Mouse (Mus musculus): ENCODE measurements around the gene Arg2.

DNA sequence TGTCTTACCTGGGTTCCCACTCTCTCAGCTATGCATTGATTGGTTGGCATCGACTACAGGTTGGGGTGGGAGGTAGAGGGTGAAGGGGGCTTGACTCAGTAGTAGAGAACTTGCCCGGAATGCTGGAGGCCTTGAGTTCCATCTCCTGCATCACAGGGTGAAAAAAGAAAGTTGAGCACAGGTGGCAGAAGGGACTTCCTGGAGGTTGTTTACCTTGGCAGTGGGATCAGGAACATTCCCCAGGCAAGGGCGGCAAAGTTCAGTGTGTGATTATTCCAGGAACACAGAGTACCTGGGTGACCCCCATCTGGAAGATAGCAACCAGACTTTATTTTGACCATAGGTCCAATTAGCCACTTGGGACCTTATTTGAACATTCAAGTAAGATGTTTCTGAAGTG is 26.8 kb upstream of the Arg2 start:
- TF ChIP-seq EP300 (optimal IDR thresholded peaks at IDR 0.05) = no peak
- no peak for TF ChIP-seq CTCF (IDR thresholded peaks at IDR 0.05; ENCODE audit: low read depth)

All from stomach, postnatal 0 days (tissue).